Mouse (Mus musculus) embryonic stem cell, embryonic (primary cell): ENCODE measurements around the gene Slc39a13.

ENCODE experiments used
- CTCF ChIA-PET, 4 experiments: fragments of 300-600 bp in 2 of 4; fragments of 350-600 bp in 2 of 4; sonication (Branson Sonifier 250); formaldehyde crosslinking; loops; one replicate each; lab custom pipeline; 2022; ENCODE audit warnings: inconsistent platforms in 2 of 4; lab: Charles Lee
- POLR2A ChIA-PET, 4 experiments: fragments of 300-600 bp in 2 of 4; fragments of 350-600 bp in 2 of 4; sonication (Branson Sonifier 250); formaldehyde crosslinking; loops; one replicate each; lab custom pipeline; 2022; ENCODE audit warnings: antibody characterized with exemption in 4 of 4, inconsistent platforms in 1 of 4; lab: Charles Lee

Gene Slc39a13

GRCm38 (mm10) chr2:91062779-91063606, 7.2 kb downstream of the Slc39a13 start:
- POLR2A ChIA-PET, result interaction anchor here in 2 of 4 experiments (1.6 to 21.4 kb wide), 9 partner anchors 7 to 48 kb away, joined by 5 to 649 read pairs (median 33); partner anchors contain the start of genes Psmc3 (in 2 of the 2), Slc39a13 (in 2 of the 2) and Rapsn (in 1 of the 2)
- CTCF ChIA-PET, result interaction anchor here in 1 of 4 experiments (1.2 kb wide), 1 partner anchor 9 kb away, joined by 5 read pairs; the partner anchor contains the start of gene Psmc3

GRCm38 (mm10) chr2:91061849-91062481, 8.3 kb downstream of the Slc39a13 start:
- POLR2A ChIA-PET, result interaction anchor here (0.7 to 21.4 kb wide), 21 partner anchors 8 to 588 kb away, joined by 3 to 649 read pairs (median 5); partner anchors contain the start of genes Slc39a13 (in 4 of the 4), Rapsn (in 2 of the 4) and Psmc3 (in 1 of the 4)
- CTCF ChIA-PET, result interaction anchor here in 3 of 4 experiments (1.2 to 3.0 kb wide), 10 partner anchors 8 to 196 kb away, joined by 3 to 31 read pairs (median 7); partner anchors contain the start of gene Slc39a13 (in 3 of the 3)

GRCm38 (mm10) chr2:91060544-91061355, 9.5 kb downstream of the Slc39a13 start:
- POLR2A ChIA-PET, result interaction anchor here (0.5 to 21.4 kb wide), 60 partner anchors 8 to 589 kb away, joined by 3 to 649 read pairs (median 4); partner anchors contain the start of genes Slc39a13 (in 4 of the 4), Rapsn (in 3 of the 4), Ddb2 (in 2 of the 4) and Acp2 (in 1 of the 4)
- CTCF ChIA-PET, result interaction anchor here (0.5 to 3.0 kb wide), 48 partner anchors 9 to 999 kb away, joined by 3 to 31 read pairs (median 4); partner anchors contain the start of genes Slc39a13 (in 4 of the 4), Rapsn (in 2 of the 4), Arfgap2 (in 1 of the 4) and Arhgap1 (in 1 of the 4)

- ChIA-PET CTCF (interaction anchor here in 3 of 4 experiments (0.7 to 3.0 kb wide), 4 partner anchors 26 to 84 kb away, joined by 3 to 15 read pairs (median 5); no protein-coding TSS in a partner anchor), POLR2A (interaction anchor here (0.8 to 21.4 kb wide), 15 partner anchors 10 to 144 kb away, joined by 3 to 649 read pairs (median 10); partner anchors contain the start of genes Rapsn (in 2 of the 4), Slc39a13 (in 2 of the 4), Acp2 (in 1 of the 4) and Nr1h3 (in 1 of the 4))
Observed at GRCm38 (mm10) chr2:91059376-91059775, 10.8 kb downstream of the Slc39a13 start.

GRCm38 (mm10) chr2:91058435-91058834, 11.8 kb downstream of the Slc39a13 start:
- POLR2A ChIA-PET, result interaction anchor here in 3 of 4 experiments (0.6 to 21.4 kb wide), 10 partner anchors 7 to 146 kb away, joined by 3 to 649 read pairs (median 3); partner anchors contain the start of genes Slc39a13 (in 2 of the 3), Acp2 (in 1 of the 3), Nr1h3 (in 1 of the 3) and Psmc3 (in 1 of the 3)
- CTCF ChIA-PET, result no interaction called here

GRCm38 (mm10) chr2:91053934-91054382, 16.3 kb downstream of the Slc39a13 start, which contains the start of gene Psmc3:
Gene Psmc3 (plus strand): TSS chr2:91054009.
- POLR2A ChIA-PET, result interaction anchor here (0.6 to 31.6 kb wide), 23 partner anchors 7 to 348 kb away, joined by 3 to 649 read pairs (median 6); partner anchors contain the start of genes Slc39a13 (in 3 of the 4), Rapsn (in 2 of the 4) and Psmc3 (in 1 of the 4)
- CTCF ChIA-PET, result interaction anchor here in 3 of 4 experiments (0.6 to 2.2 kb wide), 8 partner anchors 10 to 725 kb away, joined by 3 to 7 read pairs (median 4); no protein-coding TSS in a partner anchor

GRCm38 (mm10) chr2:91053181-91053933, 16.9 kb downstream of the Slc39a13 start:
- ChIA-PET POLR2A (interaction anchor here in 3 of 4 experiments (0.5 to 31.6 kb wide), 13 partner anchors 7 to 347 kb away, joined by 3 to 649 read pairs (median 7); partner anchors contain the start of genes Rapsn (in 2 of the 3), Slc39a13 (in 2 of the 3) and Psmc3 (in 1 of the 3)), CTCF (interaction anchor here in 3 of 4 experiments (0.6 to 1.7 kb wide), 5 partner anchors 10 to 726 kb away, joined by 3 to 7 read pairs (median 3); no protein-coding TSS in a partner anchor)

GRCm38 (mm10) chr2:91052752-91053151, 17.5 kb downstream of the Slc39a13 start:
- CTCF ChIA-PET, result no interaction called here
- POLR2A ChIA-PET, result interaction anchor here (0.5 to 31.6 kb wide), 8 partner anchors 8 to 194 kb away, joined by 3 to 649 read pairs (median 8); partner anchors contain the start of genes Rapsn (in 2 of the 4), Psmc3 (in 1 of the 4) and Slc39a13 (in 1 of the 4)

- ChIA-PET POLR2A (interaction anchor here in 2 of 4 experiments (1.4 to 31.6 kb wide), 3 partner anchors 9 to 19 kb away, joined by 3 to 649 read pairs (median 649); partner anchors contain the start of genes Psmc3 (in 1 of the 2), Rapsn (in 1 of the 2) and Slc39a13 (in 1 of the 2)), CTCF (no interaction called here)
Observed at GRCm38 (mm10) chr2:91051917-91052316, 18.3 kb downstream of the Slc39a13 start.

GRCm38 (mm10) chr2:91047359-91047758, 22.9 kb downstream of the Slc39a13 start:
- POLR2A ChIA-PET, result interaction anchor here in 2 of 4 experiments (0.9 to 31.6 kb wide), 9 partner anchors 9 to 65 kb away, joined by 3 to 649 read pairs (median 15); partner anchors contain the start of genes Slc39a13 (in 2 of the 2), Psmc3 (in 1 of the 2) and Rapsn (in 1 of the 2)
- CTCF ChIA-PET, result interaction anchor here in 3 of 4 experiments (1.0 to 1.3 kb wide), 4 partner anchors 14 to 68 kb away, joined by 3 to 7 read pairs (median 4); no protein-coding TSS in a partner anchor

GRCm38 (mm10) chr2:91045805-91046204, 24.4 kb downstream of the Slc39a13 start:
- ChIA-PET POLR2A (interaction anchor here in 3 of 4 experiments (1.0 to 31.6 kb wide), 15 partner anchors 8 to 962 kb away, joined by 3 to 649 read pairs (median 9); partner anchors contain the start of genes Rapsn (in 3 of the 3), Psmc3 (in 2 of the 3), Slc39a13 (in 2 of the 3) and Arfgap2 (in 1 of the 3)), CTCF (interaction anchor here in 2 of 4 experiments (0.7 to 1.9 kb wide), 2 partner anchors 15 to 1271 kb away, joined by 3 to 14 read pairs; no protein-coding TSS in a partner anchor)

- CTCF ChIA-PET, result interaction anchor here in 3 of 4 experiments (0.8 to 1.9 kb wide), 5 partner anchors 16 to 26 kb away, joined by 3 to 14 read pairs (median 4); no protein-coding TSS in a partner anchor
- POLR2A ChIA-PET, result interaction anchor here (0.7 to 31.6 kb wide), 28 partner anchors 8 to 964 kb away, joined by 3 to 649 read pairs (median 4); partner anchors contain the start of genes Rapsn (in 3 of the 4), Ddb2 (in 2 of the 4), Psmc3 (in 2 of the 4) and Fnbp4 (in 1 of the 4)
Observed at GRCm38 (mm10) chr2:91044727-91045126, 25.5 kb downstream of the Slc39a13 start.

- ChIA-PET POLR2A (interaction anchor here (0.6 to 31.6 kb wide), 46 partner anchors 9 to 795 kb away, joined by 3 to 649 read pairs (median 4); partner anchors contain the start of genes Psmc3 (in 3 of the 4), Rapsn (in 3 of the 4), Ddb2 (in 2 of the 4) and Slc39a13 (in 2 of the 4)), CTCF (interaction anchor here (0.5 to 2.3 kb wide), 16 partner anchors 10 to 177 kb away, joined by 3 to 13 read pairs (median 4); partner anchors contain the start of gene Slc39a13 (in 1 of the 4))
Observed at GRCm38 (mm10) chr2:91042651-91043398, 27.4 kb downstream of the Slc39a13 start.
